Mouse (Mus musculus) C2C12 (cell line): ENCODE measurements around the gene Dohh. TPM values are rescaled to one million over a fixed set of nuclear protein-coding genes. Genes with fewer than 3 reads are reported as not detected.

Experiments used
- H3K27me3 ChIP-seq: one replicate; pipeline ENCODE4 v1.6.1; 2011; ENCODE audit not compliant: control insufficient read depth, insufficient read depth, insufficient read length
- H3K36me3 ChIP-seq: one replicate; pipeline ENCODE4 v1.6.1; 2011; ENCODE audit not compliant: control insufficient read depth, insufficient read depth
- H3K4me3 ChIP-seq: one replicate; pipeline ENCODE4 v1.5.1; 2011; ENCODE audit warnings: mild to moderate bottlenecking, control low read depth; ENCODE audit not compliant: poor library complexity, insufficient read depth, severe bottlenecking
- H3K79me2 ChIP-seq: one replicate; pipeline ENCODE4 v1.6.1; 2011; ENCODE audit not compliant: control insufficient read depth, insufficient read depth
- H3K79me3 ChIP-seq: one replicate; pipeline ENCODE4 v1.6.1; 2011; ENCODE audit warnings: low read depth, control low read depth
- H3ac ChIP-seq: one replicate; pipeline ENCODE3; 2011; ENCODE audit warnings: low read depth; ENCODE audit not compliant: control insufficient read depth, insufficient read length
- CEBPB ChIP-seq: IDR thresholded peaks from one replicate; pipeline ENCODE4 v1.6.1; 2011; ENCODE audit warnings: low read depth, mild to moderate bottlenecking, control low read depth, moderate library complexity
- CTCF ChIP-seq: IDR thresholded peaks from one replicate; pipeline ENCODE4 v1.5.1; 2011; ENCODE audit not compliant: control insufficient read depth, insufficient read depth, insufficient read length
- FOSL1 ChIP-seq: IDR thresholded peaks from one replicate; pipeline ENCODE4 v1.8.0; 2011; ENCODE audit warnings: mild to moderate bottlenecking, low read length; ENCODE audit not compliant: poor library complexity, insufficient read depth, severe bottlenecking
- MAX ChIP-seq: IDR thresholded peaks from one replicate; pipeline ENCODE4 v1.6.1; 2011; ENCODE audit warnings: mild to moderate bottlenecking, control low read depth
- MYOD1 ChIP-seq: IDR thresholded peaks from one replicate; pipeline ENCODE4 v1.6.1; 2011; ENCODE audit warnings: low read depth; ENCODE audit not compliant: control insufficient read depth, insufficient read length
- MYOG ChIP-seq: IDR thresholded peaks from one replicate; pipeline ENCODE4 v1.6.1; 2011; ENCODE audit not compliant: control insufficient read depth, insufficient read length; ENCODE audit errors: extremely low read depth
- USF1 ChIP-seq: IDR thresholded peaks from one replicate; pipeline ENCODE4 v1.6.1; 2011; ENCODE audit warnings: low read depth, mild to moderate bottlenecking, control low read depth, moderate library complexity
- polyA plus RNA-seq: library from polyadenylated mRNA; unstranded; fragments of >200 nt; fragmentation: generic; extraction: Trizol; gene quantifications from one replicate; pipeline ENCODE4 v1.2.1, GENCODE M21; 2012; ENCODE audit warnings: missing spikeins

The Dohh gene
- polyA plus RNA-seq, 1 experiment: 148 TPM

- TF ChIP-seq MAX (peak; percentile 45), CEBPB (no peak), USF1 (no peak), MYOG (no peak), FOSL1 (peak; percentile 19), MYOD1 (peak; percentile 93), CTCF (no peak)
- H3K79me3 ChIP-seq: peaks cover 37% of the 10 kb centered on the region
- H3ac ChIP-seq: no peak overlapping the region
- no peaks in the 10 kb centered on the region for H3K27me3 ChIP-seq
- H3K4me3 ChIP-seq: peak overlapping the region; percentile 6
- peaks cover 84% of the 10 kb centered on the region for H3K36me3 ChIP-seq
- H3K79me2 ChIP-seq: peaks cover 75% of the 10 kb centered on the region
Measured at GRCm38 (mm10) chr10:81409330-81409729, 25.1 kb downstream of the Dohh start.

DNA sequence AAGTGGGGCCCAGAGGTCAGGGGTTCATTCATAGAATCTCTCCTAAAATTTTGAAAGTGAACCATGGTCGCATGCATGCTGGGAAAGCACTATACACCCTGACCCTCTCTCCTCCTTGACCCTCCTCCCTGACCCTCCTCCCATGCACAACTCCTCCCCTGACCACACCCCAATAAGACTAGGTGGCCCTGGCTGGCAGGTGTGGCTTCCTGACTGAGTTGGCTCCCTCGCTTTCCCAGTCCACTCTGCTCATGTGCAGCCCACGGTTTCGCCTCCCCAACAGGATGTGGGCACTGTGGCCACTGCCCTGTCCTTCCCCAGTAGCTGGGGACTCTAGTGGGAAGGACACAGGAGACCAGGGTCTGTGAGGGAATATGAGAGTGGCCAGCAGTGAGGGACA is 26.1 kb downstream of the Dohh start:
- no peak for TF ChIP-seq MYOD1
- TF ChIP-seq MAX: no peak
- peaks cover 85% of the 10 kb centered on the region for H3K36me3 ChIP-seq
- peaks cover 77% of the 10 kb centered on the region for H3K79me2 ChIP-seq
- H3K27me3 ChIP-seq: no peaks in the 10 kb centered on the region
- peaks cover 45% of the 10 kb centered on the region for H3K79me3 ChIP-seq
- H3ac ChIP-seq: no peak overlapping the region
- no peak overlapping the region for H3K4me3 ChIP-seq

DNA sequence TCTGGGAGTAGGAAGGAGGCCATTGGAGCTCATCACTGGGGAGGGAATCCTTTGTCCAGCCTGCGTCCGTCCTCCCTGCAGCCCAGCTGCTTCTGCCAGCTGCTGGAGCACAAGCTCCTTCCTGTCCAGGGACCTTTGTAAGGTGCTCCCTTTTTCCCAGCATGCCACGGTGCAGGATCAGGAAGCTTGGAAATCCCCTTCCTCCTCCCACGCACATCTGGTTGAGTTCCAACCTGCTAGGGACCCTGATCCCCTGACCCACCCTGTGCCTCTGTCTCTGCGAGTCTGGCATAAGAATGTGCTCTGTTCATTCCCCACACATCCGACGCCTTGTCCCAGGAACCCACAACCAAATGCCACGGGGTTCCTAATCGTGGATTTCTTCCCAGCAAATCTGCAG is 26.8 kb downstream of the Dohh start:
- H3K79me3 ChIP-seq: peaks cover 50% of the 10 kb centered on the region
- no peaks in the 10 kb centered on the region for H3K27me3 ChIP-seq
- TF ChIP-seq CEBPB (no peak), MAX (peak; percentile 4)
- no peak overlapping the region for H3K4me3 ChIP-seq
- no peak overlapping the region for H3ac ChIP-seq
- H3K36me3 ChIP-seq: peaks cover 85% of the 10 kb centered on the region
- peaks cover 82% of the 10 kb centered on the region for H3K79me2 ChIP-seq

DNA sequence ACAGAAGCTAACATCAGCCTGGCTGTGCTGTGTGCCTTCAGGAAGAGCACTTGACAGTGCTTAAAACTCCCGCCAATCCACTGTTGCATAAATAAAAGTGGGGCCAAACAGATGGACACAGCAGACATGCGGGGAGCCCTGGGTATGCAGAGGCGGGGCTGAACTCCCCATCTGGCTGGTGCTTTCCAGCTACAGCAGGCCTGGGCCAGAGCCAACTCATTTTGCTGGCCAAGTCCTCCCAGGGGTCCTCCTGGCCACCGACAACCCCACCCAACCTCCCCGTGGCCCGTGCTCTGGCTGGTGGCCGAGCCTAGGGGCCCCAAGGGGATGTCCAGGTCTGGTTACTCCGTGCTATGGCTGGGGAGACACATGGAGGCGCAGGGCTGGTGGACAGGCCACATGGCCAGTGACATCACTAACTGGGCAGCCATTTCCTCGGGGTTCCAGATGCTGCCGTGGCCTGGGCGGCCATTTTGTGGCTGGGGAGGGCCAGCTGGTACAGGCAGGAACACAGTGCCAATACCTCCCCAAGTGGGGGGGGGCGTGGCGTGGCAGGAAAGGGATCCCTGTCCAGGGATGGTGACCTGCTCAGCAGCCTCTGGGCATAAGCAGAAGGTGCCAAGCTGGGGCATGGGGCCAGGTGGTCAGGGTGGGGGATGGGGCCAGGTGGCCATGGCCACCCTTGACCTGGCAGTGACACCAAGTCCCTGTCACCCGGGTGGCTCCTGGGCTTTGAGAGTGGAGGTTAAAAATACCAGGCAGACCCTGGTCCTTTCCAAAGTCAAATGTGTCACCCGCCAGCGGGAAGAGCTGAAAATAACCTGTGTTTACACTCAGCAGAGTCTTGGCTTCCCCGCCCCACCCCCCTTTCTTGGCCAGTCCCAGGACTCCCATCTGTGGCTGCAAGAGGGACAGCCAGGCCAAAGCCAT is 27.5 kb downstream of the Dohh start:
- Histone ChIP-seq H3K4me3 (no peak overlapping the region), H3K79me3 (peaks cover 58% of the 10 kb centered on the region), H3K36me3 (peaks cover 83% of the 10 kb centered on the region), H3K79me2 (peaks cover 82% of the 10 kb centered on the region), H3ac (no peak overlapping the region), H3K27me3 (no peaks in the 10 kb centered on the region)
- TF ChIP-seq USF1: peak; percentile 60
- TF ChIP-seq CEBPB: no peak
- TF ChIP-seq CTCF: no peak
- peak; percentile 60 for TF ChIP-seq MAX
- TF ChIP-seq MYOD1: no peak

DNA sequence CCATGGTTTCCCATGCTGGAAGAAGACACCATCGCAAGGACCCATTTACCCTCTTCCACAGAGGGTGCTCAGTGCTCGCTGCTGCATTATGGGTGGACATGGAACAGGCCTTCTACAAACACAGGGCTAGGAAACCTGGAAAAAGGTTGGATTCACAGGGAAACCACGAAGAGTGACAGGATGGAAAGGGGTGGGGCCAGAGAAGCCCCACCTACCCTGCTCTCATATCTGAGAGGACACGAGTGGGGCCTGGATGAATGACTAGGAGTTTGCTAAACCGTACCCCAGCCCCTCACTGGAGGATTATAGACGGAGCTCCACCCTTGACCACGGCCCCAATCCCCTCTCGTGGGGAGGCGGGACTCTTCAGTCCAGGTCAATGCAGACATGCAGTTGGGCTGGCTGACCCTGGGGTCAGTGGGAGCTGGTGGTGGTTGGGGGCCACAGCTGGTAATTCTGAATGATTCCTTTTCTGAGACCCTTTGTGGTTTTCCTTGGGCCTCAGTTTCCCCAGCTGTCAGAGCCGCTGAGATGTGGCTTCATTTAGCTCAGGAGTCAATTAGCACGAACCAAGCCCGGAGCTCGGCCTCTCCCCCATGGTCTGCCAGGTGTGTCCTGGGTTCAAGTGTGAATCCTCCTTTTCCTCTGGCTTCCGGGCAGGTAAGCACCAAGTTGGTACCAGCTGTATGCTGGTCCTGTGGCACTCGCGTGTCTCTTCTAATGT is 28.5 kb downstream of the Dohh start:
- H3ac ChIP-seq: no peak overlapping the region
- no peaks in the 10 kb centered on the region for H3K27me3 ChIP-seq
- peaks cover 85% of the 10 kb centered on the region for H3K79me2 ChIP-seq
- TF ChIP-seq MAX (no peak), CTCF (no peak), USF1 (no peak), MYOG (no peak), FOSL1 (no peak), CEBPB (no peak), MYOD1 (no peak)
- H3K36me3 ChIP-seq: peaks cover 81% of the 10 kb centered on the region
- H3K4me3 ChIP-seq: no peak overlapping the region
- H3K79me3 ChIP-seq: peaks cover 58% of the 10 kb centered on the region
